Mouse (Mus musculus) neural tube, embryonic 13.5 days (tissue): ENCODE results near the gene Pitpna. TPM values are rescaled to one million over a fixed set of nuclear protein-coding genes. Genes with fewer than 3 reads are reported as not detected.
A peak's percentile ranks its signal among the peaks of the same experiment; 100 is the strongest.

Experiments used
- ATAC-seq: fragments of 200-750 bp; cut with Nextera tagmentation; 2 replicates; pipeline ENCODE4 v1.8.0; 2017; ENCODE audit warnings: low read depth, mild to moderate bottlenecking, moderate TSS enrichment, moderate library complexity
- H3K27ac ChIP-seq: fragments of 300-500 bp; sonication (generic); replicated peaks from 2 replicates; pipeline ENCODE4 v1.5.1; 2015; ENCODE audit warnings: moderate library complexity, mild to moderate bottlenecking, inconsistent platforms
- H3K27me3 ChIP-seq: fragments of 300-500 bp; sonication (generic); 2 replicates; pipeline ENCODE4 v1.6.1; 2015; ENCODE audit warnings: mild to moderate bottlenecking, inconsistent platforms
- H3K36me3 ChIP-seq: fragments of 300-500 bp; sonication (generic); 2 replicates; pipeline ENCODE4 v1.6.1; 2015; ENCODE audit warnings: mild to moderate bottlenecking, inconsistent platforms
- H3K4me1 ChIP-seq: fragments of 300-500 bp; sonication (generic); replicated peaks from 2 replicates; pipeline ENCODE4 v1.6.1; 2015; ENCODE audit warnings: inconsistent platforms
- H3K4me2 ChIP-seq: fragments of 300-500 bp; sonication (generic); 2 replicates; pipeline ENCODE4 v1.6.1; 2015; ENCODE audit warnings: inconsistent platforms, mild to moderate bottlenecking, moderate library complexity
- H3K4me3 ChIP-seq: fragments of 300-500 bp; sonication (generic); 2 replicates; pipeline ENCODE4 v1.5.1; 2015; ENCODE audit warnings: mild to moderate bottlenecking, inconsistent platforms
- H3K9ac ChIP-seq: fragments of 300-500 bp; sonication (generic); 2 replicates; pipeline ENCODE4 v1.6.1; 2015; ENCODE audit warnings: moderate library complexity, mild to moderate bottlenecking, inconsistent platforms
- H3K9me3 ChIP-seq: fragments of 300-500 bp; sonication (generic); 2 replicates; pipeline ENCODE4 v1.6.1; 2016; ENCODE audit warnings: inconsistent platforms
- WGBS: fragments of 180-500 bp; shearing (Covaris S2); methylation state at CpG from one replicate; pipeline ENCODE4 v1.1.7; 2015; 5-methylcytosine and 5-hydroxymethylcytosine counted together
- polyA plus RNA-seq: library from polyadenylated mRNA; unstranded; fragments of >200 nt; fragmentation: Nextera tagmentation; extraction: Ambion mirVana; gene quantifications from 2 replicates; pipeline ENCODE4 v1.2.1, GENCODE M21; 2015

The Pitpna gene
- polyA plus RNA-seq, 1 experiment from 2014 or later = 122 TPM

DNA sequence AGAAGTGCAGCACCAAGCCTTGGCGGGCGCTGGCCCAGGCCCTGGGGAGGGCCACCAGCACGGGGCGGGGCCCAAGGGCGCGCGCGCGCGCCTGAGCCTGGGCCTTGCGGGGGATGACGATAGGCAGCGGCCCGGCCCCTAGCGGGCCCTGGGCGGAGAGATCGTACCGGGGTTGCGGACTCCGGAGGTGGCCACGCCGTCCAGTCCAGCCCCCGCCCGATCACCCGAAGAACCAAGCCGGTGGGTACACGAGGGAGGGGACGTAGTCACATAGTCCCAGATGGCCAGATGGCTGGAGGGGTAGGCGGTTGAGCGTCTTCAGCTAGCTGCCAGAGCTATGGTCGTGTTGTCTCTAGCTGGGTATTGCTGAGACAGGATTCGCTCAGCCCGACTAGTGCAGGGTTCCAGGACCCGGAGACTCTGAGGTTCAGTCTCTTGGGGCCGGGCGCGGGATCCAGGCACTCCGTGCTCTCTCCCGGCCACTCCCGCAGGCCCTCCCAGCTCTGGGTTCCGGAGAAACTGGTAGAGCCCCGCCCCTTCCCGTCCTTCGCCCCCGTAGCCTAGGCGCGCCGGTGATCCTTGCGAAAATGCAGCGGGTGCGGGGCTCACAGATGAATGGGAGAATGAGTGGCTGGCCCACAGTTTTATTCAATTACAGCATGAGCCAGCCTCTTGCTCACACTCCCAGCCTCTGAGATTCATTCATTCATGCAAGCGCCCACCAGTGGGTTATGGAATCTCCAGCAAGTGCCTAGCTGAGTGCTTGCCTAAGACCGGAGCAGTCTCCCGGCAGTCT lies 63.7 kb downstream of the Pitpna start:
- H3K36me3 ChIP-seq = no peaks in the 10 kb centered on the region
- ATAC-seq = peak; percentile 61
- peak overlapping the region; percentile 84 for H3K4me2 ChIP-seq
- H3K9me3 ChIP-seq = no peaks in the 10 kb centered on the region
- WGBS = under 1% methylated on average over 54 of the region's 54 CpGs
- H3K27me3 ChIP-seq = peaks cover 41% of the 10 kb centered on the region
- H3K4me3 ChIP-seq = peak overlapping the region; percentile 56
- H3K4me1 ChIP-seq = peaks cover 48% of the 10 kb centered on the region
- H3K27ac ChIP-seq = peak overlapping the region; percentile 70
- peak overlapping the region; percentile 82 for H3K9ac ChIP-seq

DNA sequence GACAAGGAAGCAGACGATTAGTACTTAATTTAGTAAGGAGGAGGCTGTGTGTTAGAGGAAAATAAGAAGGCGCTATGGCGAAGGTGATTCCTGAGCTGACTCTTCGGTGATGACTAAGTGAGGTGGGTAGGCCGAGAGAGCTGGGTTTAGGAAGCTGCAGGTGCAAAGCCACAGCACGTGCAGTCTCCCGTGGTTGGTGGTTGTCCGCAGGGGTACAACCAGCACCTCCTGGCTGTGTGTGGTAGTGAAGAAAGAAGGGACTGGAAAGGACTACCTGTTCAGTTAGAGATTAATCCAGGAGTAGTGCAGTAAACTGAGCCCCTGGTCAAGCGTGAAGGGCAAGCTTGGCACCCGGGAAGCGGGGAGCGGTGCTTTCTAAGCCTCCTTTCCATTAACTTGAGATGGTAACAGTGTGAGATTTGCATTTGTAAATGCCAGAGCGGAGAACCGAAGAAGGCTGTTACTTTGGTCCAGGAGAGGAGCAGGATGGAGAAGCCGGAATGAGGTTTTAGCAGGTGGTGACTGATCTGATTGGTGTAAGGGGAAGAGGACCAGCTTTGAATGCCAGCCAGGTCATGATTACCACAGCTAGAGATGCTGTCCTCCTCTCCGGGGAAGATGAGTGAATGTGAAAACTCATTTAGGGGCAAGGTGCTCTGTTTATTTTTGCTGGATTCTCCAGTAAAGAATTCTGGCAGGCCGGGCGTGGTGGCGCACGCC lies 64.5 kb downstream of the Pitpna start:
- no peak; the same call in 1 of the 2 replicates for ATAC-seq
- no peaks in the 10 kb centered on the region for H3K36me3 ChIP-seq
- H3K4me2 ChIP-seq = peak overlapping the region; percentile 84
- H3K9me3 ChIP-seq = no peaks in the 10 kb centered on the region
- H3K4me1 ChIP-seq = peaks cover 55% of the 10 kb centered on the region
- peak overlapping the region; percentile 82 for H3K9ac ChIP-seq
- WGBS = 21% methylated on average over 20 of the region's 20 CpGs
- H3K27me3 ChIP-seq = peaks cover 47% of the 10 kb centered on the region
- peak overlapping the region; percentile 56 for H3K4me3 ChIP-seq
- H3K27ac ChIP-seq = peak overlapping the region; percentile 70; the same call in 1 of the 2 replicates

DNA sequence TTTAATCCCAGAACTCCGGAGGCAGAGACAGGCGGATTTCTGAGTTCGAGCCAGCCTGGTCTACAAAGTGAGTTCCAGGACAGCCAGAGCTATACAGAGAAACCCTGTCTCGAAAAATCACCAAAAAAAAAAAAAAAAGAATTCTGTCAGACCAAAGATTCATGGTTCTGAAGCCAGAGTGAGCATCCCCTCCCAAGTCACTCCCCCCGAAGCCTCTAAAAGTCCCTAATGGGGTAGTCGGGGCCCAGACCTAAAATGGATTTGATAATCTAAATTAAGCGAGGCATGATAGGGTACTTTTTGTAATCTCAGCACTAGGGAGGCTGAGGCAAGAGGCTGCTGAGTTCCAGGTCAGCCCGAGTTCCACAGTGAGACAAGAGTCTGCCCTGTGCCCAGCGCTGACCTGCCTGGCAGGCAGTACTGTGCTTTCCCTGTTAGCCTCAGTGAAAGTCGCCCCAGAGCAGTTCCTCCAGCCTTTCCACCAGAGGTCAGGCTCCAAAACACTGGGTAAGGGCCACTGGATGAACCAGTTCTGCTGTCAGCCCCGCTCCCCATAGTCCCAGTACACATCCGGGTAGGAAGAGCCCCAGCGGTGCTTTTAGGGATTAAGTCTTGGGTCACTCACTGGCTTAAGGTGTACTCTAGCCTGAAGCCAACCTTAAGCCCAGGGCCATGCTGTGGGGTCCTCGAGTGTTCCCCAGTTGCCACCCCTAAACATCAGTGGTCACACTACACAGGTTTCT lies 65.2 kb downstream of the Pitpna start:
- WGBS = 25% methylated on average over 14 of the region's 14 CpGs
- Histone ChIP-seq H3K4me3 (peak overlapping the region; percentile 46; the same call in 1 of the 2 replicates), H3K9me3 (no peaks in the 10 kb centered on the region), H3K36me3 (no peaks in the 10 kb centered on the region), H3K4me2 (peak overlapping the region; percentile 97), H3K4me1 (peaks cover 55% of the 10 kb centered on the region), H3K27me3 (peaks cover 47% of the 10 kb centered on the region), H3K9ac (peak overlapping the region; percentile 68; the same call in 1 of the 2 replicates), H3K27ac (0 out of 2 replicates have a peak overlapping the region, but pooled peaks have one; percentile 33)
- ATAC-seq = no peak

DNA sequence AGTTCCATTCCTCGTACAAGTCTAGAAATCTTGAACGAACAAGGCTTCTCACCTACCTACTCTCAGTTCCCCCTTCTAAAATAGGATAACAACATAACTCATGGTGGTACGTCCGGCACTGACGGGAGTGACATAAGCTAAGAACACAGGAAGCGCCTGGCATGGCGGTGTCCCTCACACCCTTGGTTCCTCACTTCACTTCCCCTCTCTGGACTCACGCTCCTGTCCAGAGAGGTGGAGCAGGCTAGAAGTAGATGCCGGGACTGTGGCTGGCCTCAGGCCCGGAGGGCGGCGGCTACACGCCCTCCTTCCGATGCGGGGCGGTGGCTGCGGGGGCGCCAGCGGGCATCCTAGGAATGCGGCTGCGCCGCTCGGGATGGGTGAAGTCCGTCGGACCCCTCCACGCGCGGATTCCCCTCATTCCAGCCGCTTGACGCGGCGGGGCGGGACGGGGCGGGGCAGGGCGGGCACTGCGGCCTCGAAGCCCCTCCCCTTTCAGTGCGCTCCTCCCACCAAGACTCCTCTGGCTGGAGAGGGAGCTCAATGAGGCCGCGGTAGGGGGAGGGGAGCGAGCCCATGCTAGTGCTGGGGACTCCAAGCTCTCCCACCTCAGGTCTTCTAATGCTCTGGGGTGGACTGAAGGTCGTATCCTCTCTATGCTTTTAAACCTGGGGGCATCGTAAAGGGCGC lies 66.0 kb downstream of the Pitpna start:
- peak overlapping the region; percentile 97 for H3K4me2 ChIP-seq
- H3K4me1 ChIP-seq = peaks cover 55% of the 10 kb centered on the region
- peak overlapping the region; percentile 68 for H3K9ac ChIP-seq
- peaks cover 47% of the 10 kb centered on the region for H3K27me3 ChIP-seq
- peak; percentile 47 for ATAC-seq
- H3K27ac ChIP-seq = 0 out of 2 replicates have a peak overlapping the region, but pooled peaks have one; percentile 33
- WGBS = under 1% methylated on average over 43 of the region's 45 CpGs
- no peaks in the 10 kb centered on the region for H3K9me3 ChIP-seq
- no peaks in the 10 kb centered on the region for H3K36me3 ChIP-seq
- H3K4me3 ChIP-seq = peak overlapping the region; percentile 46

GRCm38 (mm10) chr11:75654471-75655390 lies 66.8 kb downstream of the Pitpna start:
- WGBS = 39% methylated on average over 25 of the region's 25 CpGs
- H3K4me1 ChIP-seq = peaks cover 55% of the 10 kb centered on the region
- H3K27me3 ChIP-seq = peaks cover 47% of the 10 kb centered on the region
- H3K36me3 ChIP-seq = no peaks in the 10 kb centered on the region
- peak overlapping the region; percentile 68 for H3K9ac ChIP-seq
- H3K9me3 ChIP-seq = no peaks in the 10 kb centered on the region
- peak overlapping the region; percentile 46 for H3K4me3 ChIP-seq
- peak overlapping the region; percentile 97 for H3K4me2 ChIP-seq
- H3K27ac ChIP-seq = 0 out of 2 replicates have a peak overlapping the region, but pooled peaks have one; percentile 33
- ATAC-seq = no peak

GRCm38 (mm10) chr11:75655621-75656545 lies 68.0 kb downstream of the Pitpna start:
- H3K9ac ChIP-seq = peak overlapping the region; percentile 81
- H3K4me2 ChIP-seq = peak overlapping the region; percentile 97
- peaks cover 47% of the 10 kb centered on the region for H3K27me3 ChIP-seq
- peak overlapping the region; percentile 62 for H3K4me3 ChIP-seq
- H3K36me3 ChIP-seq = 0 out of 2 replicates have a peak, but pooled peaks cover 3% of the 10 kb centered on the region
- peak overlapping the region; percentile 28 for H3K27ac ChIP-seq
- H3K4me1 ChIP-seq = peaks cover 53% of the 10 kb centered on the region
- H3K9me3 ChIP-seq = no peaks in the 10 kb centered on the region
- ATAC-seq = no peak
- WGBS = 2% methylated on average over 78 of the region's 78 CpGs

DNA sequence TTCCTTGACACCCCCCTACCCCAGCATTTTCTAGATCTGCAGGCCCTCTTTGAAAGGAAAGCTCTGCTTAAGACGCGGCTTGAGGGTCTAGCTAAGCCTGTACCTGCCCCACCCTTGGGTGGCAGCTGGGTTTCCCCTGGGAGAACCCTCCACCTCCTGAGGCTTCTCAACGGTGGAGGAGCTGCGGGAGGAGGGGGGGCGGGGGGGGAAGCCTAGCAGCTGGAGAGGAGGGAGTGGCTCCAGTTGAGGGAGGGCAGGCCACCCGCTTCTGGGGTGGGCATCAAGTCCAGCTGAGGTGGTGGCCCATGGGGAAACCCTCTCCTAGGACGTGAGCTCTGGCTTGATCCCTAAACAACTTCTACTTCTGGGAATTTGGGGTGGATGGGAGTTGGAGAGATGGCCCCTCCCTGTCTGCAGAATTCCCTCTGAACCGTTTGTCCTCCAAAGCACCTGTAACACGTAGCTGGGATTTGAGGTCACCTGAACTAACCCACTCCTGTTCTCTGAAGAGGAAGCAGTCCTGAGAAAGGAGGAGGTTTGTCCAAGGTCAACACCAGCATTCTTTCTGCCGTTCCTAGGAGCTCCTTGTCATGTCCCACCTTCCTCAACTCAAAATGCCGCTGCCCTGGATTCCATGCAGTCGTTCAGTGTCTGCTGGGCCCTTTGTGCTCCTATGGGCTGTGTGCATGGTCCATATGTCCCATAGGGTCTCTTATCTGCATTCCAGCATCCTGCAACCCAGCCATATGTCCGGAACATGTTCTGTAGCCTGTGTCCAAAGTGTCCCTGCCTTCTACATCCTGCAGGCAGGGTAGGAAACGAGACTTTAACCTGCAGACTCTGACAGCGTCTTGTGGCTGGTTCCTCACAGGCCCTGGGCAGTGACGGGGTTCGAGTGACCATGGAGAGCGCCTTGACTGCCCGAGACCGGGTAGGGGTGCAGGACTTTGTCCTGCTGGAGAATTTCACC lies 69.0 kb downstream of the Pitpna start:
- Histone ChIP-seq H3K4me1 (peaks cover 46% of the 10 kb centered on the region), H3K36me3 (peaks cover 11% of the 10 kb centered on the region; the same call in 1 of the 2 replicates), H3K27me3 (peaks cover 47% of the 10 kb centered on the region), H3K9me3 (no peaks in the 10 kb centered on the region), H3K9ac (peak overlapping the region; percentile 81), H3K4me2 (peak overlapping the region; percentile 97), H3K27ac (no peak overlapping the region), H3K4me3 (peak overlapping the region; percentile 62)
- whole genome bisulfite sequencing = 64% methylated on average over 19 of the region's 20 CpGs
- no peak for ATAC-seq

GRCm38 (mm10) chr11:75657841-75658240 lies 69.9 kb downstream of the Pitpna start:
- no peak for ATAC-seq
- peaks cover 38% of the 10 kb centered on the region for H3K4me1 ChIP-seq
- peaks cover 40% of the 10 kb centered on the region for H3K27me3 ChIP-seq
- H3K36me3 ChIP-seq = peaks cover 20% of the 10 kb centered on the region; the same call in 1 of the 2 replicates
- H3K27ac ChIP-seq = no peak overlapping the region
- no peaks in the 10 kb centered on the region for H3K9me3 ChIP-seq
- no peak overlapping the region for H3K9ac ChIP-seq
- H3K4me3 ChIP-seq = no peak overlapping the region
- no peak overlapping the region for H3K4me2 ChIP-seq

- WGBS = 94% methylated on average over 13 of the region's 13 CpGs
- H3K9ac ChIP-seq = no peak overlapping the region
- ATAC-seq = no peak
Observed at GRCm38 (mm10) chr11:75658311-75658710, 70.4 kb downstream of the Pitpna start.

More at GRCm38 (mm10) chr11:75658311-75658710, 70.4 kb downstream of the Pitpna start:
- Histone ChIP-seq H3K4me3 (no peak overlapping the region), H3K27ac (no peak overlapping the region), H3K4me1 (peaks cover 35% of the 10 kb centered on the region), H3K27me3 (peaks cover 36% of the 10 kb centered on the region), H3K4me2 (no peak overlapping the region), H3K9me3 (no peaks in the 10 kb centered on the region), H3K36me3 (peaks cover 21% of the 10 kb centered on the region; the same call in 1 of the 2 replicates)
